Mouse (Mus musculus): ENCODE data around the gene Ddx5.
A peak's percentile ranks its signal among the peaks of the same experiment; 100 is the strongest.
"Not testable (repeated sequence)": the region's sequence is repeated elsewhere in the genome, so short reads cannot be mapped to it uniquely, and the experiment has no call there.

The Ddx5 gene

GRCm38 (mm10) chr11:106788775-106789459, at the start of gene Ddx5, which contains the start of gene Cep95:
TSS of gene Ddx5 (minus strand) at chr11:106789185.
TSS of gene Cep95 (plus strand) at chr11:106789252.
- peak; percentile 96 for DNase-seq (ENCODE audit: low spot score)

- no peak for DNase-seq (ENCODE audit: low spot score)
Observed at GRCm38 (mm10) chr11:106828079-106828478, 39.1 kb upstream of the Ddx5 start.

GRCm38 (mm10) chr11:106824403-106824802, 35.4 kb upstream of the Ddx5 start:
- DNase-seq (ENCODE audit: low spot score), result no peak

GRCm38 (mm10) chr11:106823741-106824140, 34.8 kb upstream of the Ddx5 start:
- DNase-seq (ENCODE audit: low spot score), result no peak

- DNase-seq (ENCODE audit: low spot score), result no peak
Observed at GRCm38 (mm10) chr11:106822911-106823310, 33.9 kb upstream of the Ddx5 start.

GRCm38 (mm10) chr11:106822491-106822890, 33.5 kb upstream of the Ddx5 start:
- no peak for DNase-seq (ENCODE audit: low spot score)

- DNase-seq (ENCODE audit: low spot score), result no peak
Observed at GRCm38 (mm10) chr11:106821397-106821796, 32.4 kb upstream of the Ddx5 start.

- peak; percentile 27 for DNase-seq (ENCODE audit: low spot score)
Observed at GRCm38 (mm10) chr11:106820972-106821371, 32.0 kb upstream of the Ddx5 start.

- no peak for DNase-seq (ENCODE audit: low spot score)
Observed at GRCm38 (mm10) chr11:106820252-106820651, 31.3 kb upstream of the Ddx5 start.

GRCm38 (mm10) chr11:106819595-106819994, 30.6 kb upstream of the Ddx5 start:
- no peak for DNase-seq (ENCODE audit: low spot score)

- DNase-seq (ENCODE audit: low spot score), result no peak
Observed at GRCm38 (mm10) chr11:106818341-106818740, 29.4 kb upstream of the Ddx5 start.

- no peak for DNase-seq (ENCODE audit: low spot score)
Observed at GRCm38 (mm10) chr11:106817808-106818207, 28.8 kb upstream of the Ddx5 start.

GRCm38 (mm10) chr11:106817156-106817555, 28.2 kb upstream of the Ddx5 start:
- DNase-seq (ENCODE audit: low spot score), result no peak

GRCm38 (mm10) chr11:106816316-106816715, 27.3 kb upstream of the Ddx5 start:
- no peak for DNase-seq (ENCODE audit: low spot score)

- DNase-seq (ENCODE audit: low spot score), result no peak
Observed at GRCm38 (mm10) chr11:106815761-106816160, 26.8 kb upstream of the Ddx5 start.

- DNase-seq (ENCODE audit: low spot score), result no peak
Observed at GRCm38 (mm10) chr11:106815331-106815730, 26.3 kb upstream of the Ddx5 start.

GRCm38 (mm10) chr11:106814601-106815320, 25.8 kb upstream of the Ddx5 start:
- DNase-seq (ENCODE audit: low spot score), result no peak

- DNase-seq (ENCODE audit: low spot score), result no peak
Observed at GRCm38 (mm10) chr11:106812410-106813136, 23.6 kb upstream of the Ddx5 start.

GRCm38 (mm10) chr11:106807442-106807841, 18.5 kb upstream of the Ddx5 start:
- DNase-seq (ENCODE audit: low spot score), result not testable (repeated sequence)

GRCm38 (mm10) chr11:106802069-106802627, 13.2 kb upstream of the Ddx5 start:
- DNase-seq (ENCODE audit: low spot score), result no peak

- DNase-seq (ENCODE audit: low spot score), result no peak
Observed at GRCm38 (mm10) chr11:106795679-106796078, 6.7 kb upstream of the Ddx5 start.

- no peak for DNase-seq (ENCODE audit: low spot score)
Observed at GRCm38 (mm10) chr11:106793846-106794245, 4.9 kb upstream of the Ddx5 start.
